Mouse (Mus musculus) kidney, postnatal 0 days (tissue): ENCODE measurements around the gene Zfyve1. TPM values are rescaled to one million over a fixed set of nuclear protein-coding genes. Genes with fewer than 3 reads are reported as not detected.

Experiments
- ATAC-seq: fragments of 200-750 bp; cut with Nextera tagmentation; replicated peaks from 2 replicates; pipeline ENCODE4 v1.8.0; 2017; ENCODE audit warnings: low read depth, moderate number of reproducible peaks, moderate TSS enrichment, moderate library complexity; ENCODE audit not compliant: low FRiP score
- DNase-seq: peaks from one replicate; pipeline ENCODE4 v3.0.0-alpha.2; 2016; ENCODE audit warnings: low spot score
- H3K27ac ChIP-seq: fragments of 300-500 bp; sonication (generic); 2 replicates; pipeline ENCODE4 v1.5.1; 2014; ENCODE audit warnings: mild to moderate bottlenecking
- H3K27me3 ChIP-seq: fragments of 300-500 bp; sonication (generic); 2 replicates; pipeline ENCODE4 v1.6.1; 2014; ENCODE audit warnings: low read length, mixed read lengths; ENCODE audit not compliant: insufficient read depth
- H3K36me3 ChIP-seq: fragments of 300-500 bp; sonication (generic); 2 replicates; pipeline ENCODE4 v1.6.1; 2014; ENCODE audit warnings: low read length, mixed read lengths; ENCODE audit not compliant: insufficient read depth
- H3K4me1 ChIP-seq: fragments of 300-500 bp; sonication (generic); replicated peaks from 2 replicates; pipeline ENCODE4 v1.6.1; 2014; ENCODE audit warnings: antibody characterized with exemption, low read length, mixed read lengths; ENCODE audit not compliant: insufficient read depth
- H3K4me2 ChIP-seq: fragments of 300-500 bp; sonication (generic); 2 replicates; pipeline ENCODE4 v1.6.1; 2014; ENCODE audit warnings: mild to moderate bottlenecking, low read length, moderate library complexity, mixed read lengths
- H3K4me3 ChIP-seq: fragments of 300-500 bp; sonication (generic); replicated peaks from 2 replicates; pipeline ENCODE4 v1.5.1; 2014; ENCODE audit warnings: low read depth, low read length
- H3K9ac ChIP-seq: fragments of 300-500 bp; sonication (generic); 2 replicates; pipeline ENCODE4 v1.6.1; 2014; ENCODE audit warnings: low read depth, low read length
- H3K9me3 ChIP-seq: fragments of 300-500 bp; sonication (generic); replicated peaks from 2 replicates; pipeline ENCODE4 v1.6.1; 2016; ENCODE audit warnings: low read length, inconsistent platforms, mixed read lengths
- CTCF ChIP-seq: IDR thresholded peaks from 2 replicates; pipeline ENCODE4 v1.5.1; 2016; ENCODE audit warnings: antibody characterized with exemption, low read depth, mild to moderate bottlenecking, moderate library complexity
- WGBS: fragments of 180-500 bp; shearing (Covaris S2); extraction: QIAGEN DNeasy Blood & Tissue Kit; methylation state at CpG from one replicate; pipeline ENCODE4 v1.1.7; 2014; 5-methylcytosine and 5-hydroxymethylcytosine counted together
- polyA plus RNA-seq: library from polyadenylated mRNA; unstranded; fragments of >200 nt; fragmentation: Nextera tagmentation; extraction: Ambion mirVana; gene quantifications from 2 replicates; pipeline ENCODE4 v1.2.1, GENCODE M21; 2015

The Zfyve1 gene
- polyA plus RNA-seq, 1 experiment from 2014 or later, result 11.9 TPM

- Histone ChIP-seq H3K9me3 (no peaks in the 10 kb centered on the region), H3K36me3 (no peaks in the 10 kb centered on the region), H3K4me2 (no peak overlapping the region), H3K27ac (no peak overlapping the region), H3K27me3 (no peaks in the 10 kb centered on the region), H3K9ac (no peak overlapping the region), H3K4me3 (no peak overlapping the region), H3K4me1 (no peaks in the 10 kb centered on the region)
- DNase-seq, result no peak
- no peak for TF ChIP-seq CTCF
- 77% methylated on average over 10 of the region's 10 CpGs for WGBS
- no peak for ATAC-seq
Observed at GRCm38 (mm10) chr12:83506543-83506942, 90.5 kb downstream of the Zfyve1 start.

GRCm38 (mm10) chr12:83502190-83502589, 94.8 kb downstream of the Zfyve1 start:
- DNase-seq, result peak; percentile 92
- no peaks in the 10 kb centered on the region for H3K4me1 ChIP-seq
- H3K27ac ChIP-seq, result no peak overlapping the region
- H3K36me3 ChIP-seq, result no peaks in the 10 kb centered on the region
- no peak overlapping the region for H3K4me3 ChIP-seq
- H3K27me3 ChIP-seq, result no peaks in the 10 kb centered on the region
- no peak overlapping the region for H3K9ac ChIP-seq
- no peak for ATAC-seq
- peak; percentile 92 for TF ChIP-seq CTCF
- WGBS, result 6% methylated on average over 9 of the region's 9 CpGs
- H3K4me2 ChIP-seq, result no peak overlapping the region
- no peaks in the 10 kb centered on the region for H3K9me3 ChIP-seq

GRCm38 (mm10) chr12:83499256-83499655, 97.8 kb downstream of the Zfyve1 start:
- Histone ChIP-seq H3K27ac (no peak overlapping the region), H3K4me2 (no peak overlapping the region), H3K4me1 (no peaks in the 10 kb centered on the region), H3K9ac (no peak overlapping the region), H3K36me3 (no peaks in the 10 kb centered on the region), H3K4me3 (no peak overlapping the region), H3K9me3 (no peaks in the 10 kb centered on the region), H3K27me3 (no peaks in the 10 kb centered on the region)
- 42% methylated on average over 5 of the region's 5 CpGs for WGBS
- DNase-seq (no peak), ATAC-seq (no peak)
- TF ChIP-seq CTCF, result no peak

- Histone ChIP-seq H3K9me3 (no peaks in the 10 kb centered on the region), H3K9ac (no peak overlapping the region), H3K4me1 (no peaks in the 10 kb centered on the region), H3K36me3 (no peaks in the 10 kb centered on the region), H3K27ac (no peak overlapping the region), H3K4me2 (no peak overlapping the region), H3K27me3 (no peaks in the 10 kb centered on the region), H3K4me3 (no peak overlapping the region)
- ATAC-seq, result no peak
- 90% methylated on average over 3 of the region's 3 CpGs for WGBS
- no peak for DNase-seq
- peak; percentile 17; the same call in 1 of the 2 replicates for TF ChIP-seq CTCF
Observed at GRCm38 (mm10) chr12:83497959-83498358, 99.1 kb downstream of the Zfyve1 start.

- H3K9ac ChIP-seq, result no peak overlapping the region
Observed at GRCm38 (mm10) chr12:83496736-83497135, 100.3 kb downstream of the Zfyve1 start.

More at GRCm38 (mm10) chr12:83496736-83497135, 100.3 kb downstream of the Zfyve1 start:
- H3K36me3 ChIP-seq, result no peaks in the 10 kb centered on the region
- no peak overlapping the region for H3K4me3 ChIP-seq
- no peaks in the 10 kb centered on the region for H3K9me3 ChIP-seq
- 92% methylated on average over 6 of the region's 6 CpGs for WGBS
- DNase-seq (no peak), ATAC-seq (no peak)
- H3K27ac ChIP-seq, result no peak overlapping the region
- no peak for TF ChIP-seq CTCF
- H3K4me2 ChIP-seq, result no peak overlapping the region
- no peaks in the 10 kb centered on the region for H3K4me1 ChIP-seq
- no peaks in the 10 kb centered on the region for H3K27me3 ChIP-seq

Other genes starting within 250 kb of the Zfyve1 start
- gene Dpf3, start 109.5 kb downstream of the Zfyve1 start, polyA plus RNA-seq, result 7.8 and 9.3 TPM in 2 replicates
- gene Dcaf4, start 76.8 kb downstream of the Zfyve1 start, polyA plus RNA-seq, result 19.8 and 20.6 TPM in 2 replicates
- gene Rbm25, start 34.0 kb upstream of the Zfyve1 start, polyA plus RNA-seq, result 196 and 199 TPM in 2 replicates
- 59.5 and 64.3 TPM in 2 replicates for gene Psen1, start 90.9 kb upstream of the Zfyve1 start, polyA plus RNA-seq
- gene Papln, start 166.4 kb upstream of the Zfyve1 start, polyA plus RNA-seq, result 3.6 and 3.7 TPM in 2 replicates